Mouse (Mus musculus): ENCODE data around the gene Mad2l1. TPM values are rescaled to one million over a fixed set of nuclear protein-coding genes. Genes with fewer than 3 reads are reported as not detected.

The Mad2l1 gene
- 3.8 and 7.1 TPM in 2 replicates for polyA plus RNA-seq (2012; ENCODE audit: low replicate concordance)

DNA sequence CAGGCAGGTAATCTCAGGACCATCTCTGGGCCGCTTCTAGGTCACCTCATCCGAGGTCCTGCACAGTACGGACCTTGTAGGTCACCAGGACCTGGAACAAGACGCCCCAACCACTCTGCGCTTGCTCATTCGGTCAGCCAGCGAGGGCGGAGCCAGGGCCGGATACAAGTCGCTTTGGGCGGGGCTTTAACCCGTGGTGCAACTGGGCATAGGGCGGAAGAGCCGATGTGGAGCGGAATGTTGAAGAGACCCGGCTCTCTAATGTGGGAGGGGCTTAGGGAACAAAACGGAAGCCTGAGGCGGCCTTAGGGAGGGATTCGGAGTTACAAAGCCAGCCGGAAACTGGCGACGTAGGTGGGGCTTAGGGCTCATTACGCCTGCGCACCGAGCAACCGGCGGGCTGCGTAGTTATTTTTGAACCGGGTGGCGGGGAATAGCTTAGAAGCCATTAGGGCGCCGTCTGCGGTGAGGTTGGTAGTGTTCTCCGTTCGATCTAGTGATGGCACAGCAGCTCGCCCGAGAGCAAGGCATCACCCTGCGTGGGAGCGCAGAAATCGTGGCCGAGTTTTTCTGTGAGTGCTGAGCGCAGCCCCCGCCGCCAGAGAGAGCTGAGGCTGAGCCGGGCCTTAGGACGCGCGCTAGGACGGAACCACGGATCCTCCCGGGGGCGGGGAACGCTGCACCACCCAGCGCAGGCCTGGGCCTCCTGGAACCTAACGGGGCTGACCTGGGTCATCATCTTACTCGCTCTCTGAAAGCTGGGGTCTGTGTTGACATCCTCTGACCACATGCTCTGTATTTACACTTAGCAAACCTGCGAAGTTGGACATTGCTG is at the start of gene Mad2l1:
Gene Mad2l1, plus strand, starts transcription at position 363 of the 835 bp plus-strand sequence.

DNA sequence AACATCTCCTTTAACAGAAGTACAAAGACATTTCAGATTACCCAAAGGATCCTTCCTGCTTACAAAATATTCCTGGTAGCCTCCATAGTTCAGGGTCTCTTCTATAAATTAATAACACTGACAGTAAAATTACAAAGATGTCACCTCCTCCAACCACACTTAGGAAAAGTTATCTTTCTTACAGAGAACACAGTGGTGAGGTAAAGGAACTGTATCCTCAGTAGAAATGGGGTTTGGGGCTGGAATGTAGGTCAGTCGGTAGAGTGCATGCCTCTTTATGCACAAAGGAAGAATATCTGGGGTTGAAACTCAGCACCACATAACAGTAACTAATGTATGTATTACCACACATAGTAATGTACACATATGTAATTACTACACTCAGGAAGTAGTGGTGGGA is 24.8 kb downstream of the Mad2l1 start, which contains the start of gene Vmn1r32:
Gene Vmn1r32, minus strand, starts transcription at position 101 of the 400 bp plus-strand sequence.

Other genes with a start within 250 kb of the Mad2l1 start
- gene Vmn1r32, start 24.7 kb downstream of the Mad2l1 start, polyA plus RNA-seq (2012; ENCODE audit: low replicate concordance): 0.08 TPM in 1 of 2 replicates, not detected in the other
- not detected in 2 replicates for gene Vmn1r33, start 82.9 kb downstream of the Mad2l1 start, polyA plus RNA-seq (2012; ENCODE audit: low replicate concordance)
- gene Vmn1r34, start 108.5 kb downstream of the Mad2l1 start, polyA plus RNA-seq (2012; ENCODE audit: low replicate concordance): not detected in 2 replicates
- gene Vmn1r35, start 150.5 kb downstream of the Mad2l1 start, polyA plus RNA-seq (2012; ENCODE audit: low replicate concordance): not detected in 2 replicates
- gene Vmn1r36, start 183.8 kb downstream of the Mad2l1 start, polyA plus RNA-seq (2012; ENCODE audit: low replicate concordance): not detected in 2 replicates
- gene Vmn1r37, start 194.0 kb downstream of the Mad2l1 start, polyA plus RNA-seq (2012; ENCODE audit: low replicate concordance): not detected in 2 replicates
- not detected in 2 replicates for gene Vmn1r38, start 247.2 kb downstream of the Mad2l1 start, polyA plus RNA-seq (2012; ENCODE audit: low replicate concordance)